Mouse (Mus musculus) forebrain, embryonic 14.5 days (tissue): ENCODE results near the gene Pex11b. TPM values are rescaled to one million over a fixed set of nuclear protein-coding genes. Genes with fewer than 3 reads are reported as not detected.
"Not testable (repeated sequence)": the region's sequence is repeated elsewhere in the genome, so short reads cannot be mapped to it uniquely, and the experiment has no call there.

ENCODE experiments used
- ATAC-seq: fragments of 200-750 bp; cut with Nextera tagmentation; 2 replicates; pipeline ENCODE4 v1.8.0; 2017; ENCODE audit warnings: mild to moderate bottlenecking, moderate library complexity
- DNase-seq: peaks from one replicate; pipeline ENCODE4 v3.0.0-alpha.2; 2015; ENCODE audit warnings: low spot score
- H3K27ac ChIP-seq: fragments of 300-500 bp; sonication (generic); 2 replicates; pipeline ENCODE4 v1.5.1; 2014; ENCODE audit warnings: low read depth, mild to moderate bottlenecking, control low read depth, low read length, moderate library complexity
- H3K27me3 ChIP-seq: fragments of 300-500 bp; sonication (generic); replicated peaks from 2 replicates; pipeline ENCODE4 v1.6.1; 2014; ENCODE audit warnings: low read length, control low read depth, mixed read lengths; ENCODE audit not compliant: control insufficient read depth, insufficient read depth
- H3K36me3 ChIP-seq: fragments of 300-500 bp; sonication (generic); 2 replicates; pipeline ENCODE4 v1.6.1; 2014; ENCODE audit warnings: low read length, control low read depth; ENCODE audit not compliant: control insufficient read depth, insufficient read depth
- H3K4me1 ChIP-seq: fragments of 300-500 bp; sonication (generic); 2 replicates; pipeline ENCODE4 v1.6.1; 2014; ENCODE audit warnings: antibody characterized with exemption, low read length, control low read depth; ENCODE audit not compliant: control insufficient read depth, insufficient read depth
- H3K4me2 ChIP-seq: fragments of 300-500 bp; sonication (generic); 2 replicates; pipeline ENCODE4 v1.6.1; 2014; ENCODE audit warnings: mild to moderate bottlenecking, control low read depth, low read length
- H3K4me3 ChIP-seq: fragments of 300-500 bp; sonication (generic); 2 replicates; pipeline ENCODE4 v1.5.1; 2014; ENCODE audit warnings: low read depth, low read length, control low read depth
- H3K9ac ChIP-seq: fragments of 300-500 bp; sonication (generic); 2 replicates; pipeline ENCODE4 v1.6.1; 2014; ENCODE audit warnings: mild to moderate bottlenecking, low read length, control low read depth, moderate library complexity
- H3K9me3 ChIP-seq: fragments of 300-500 bp; sonication (generic); replicated peaks from 2 replicates; pipeline ENCODE4 v1.6.1; 2016; ENCODE audit warnings: low read length, control low read depth, mixed read lengths; ENCODE audit not compliant: control insufficient read depth
- WGBS: fragments of 180-500 bp; shearing (Covaris S2); extraction: QIAGEN DNeasy Blood & Tissue Kit; methylation state at CpG from one replicate; pipeline ENCODE4 v1.1.7; 2014; 5-methylcytosine and 5-hydroxymethylcytosine counted together
- polyA plus RNA-seq: library from polyadenylated mRNA; unstranded; fragments of >200 nt; fragmentation: Nextera tagmentation; extraction: Ambion mirVana; gene quantifications from 2 replicates; pipeline ENCODE4 v1.2.1, GENCODE M21; 2014

The Pex11b gene
- polyA plus RNA-seq, 1 experiment from 2014 or later: 64.4 TPM

GRCm38 (mm10) chr3:96636448-96636847 is 1.3 kb downstream of the Pex11b start:
- Histone ChIP-seq H3K4me1 (0 out of 2 replicates have a peak, but pooled peaks cover 10% of the 10 kb centered on the region), H3K4me3 (peak overlapping the region; percentile 66; the same call in 1 of the 2 replicates), H3K36me3 (peaks cover 47% of the 10 kb centered on the region), H3K4me2 (peak overlapping the region; percentile 81), H3K9ac (peak overlapping the region; percentile 89; the same call in 1 of the 2 replicates), H3K27me3 (no peaks in the 10 kb centered on the region), H3K9me3 (0 out of 2 replicates have a peak, but pooled peaks cover 2% of the 10 kb centered on the region), H3K27ac (no peak overlapping the region)
- whole genome bisulfite sequencing: 77% methylated on average over 11 of the region's 11 CpGs
- ATAC-seq (no peak), DNase-seq (no peak)

GRCm38 (mm10) chr3:96639219-96639618 is 4.0 kb downstream of the Pex11b start:
- 0 out of 2 replicates have a peak, but pooled peaks cover 2% of the 10 kb centered on the region for H3K9me3 ChIP-seq
- H3K4me1 ChIP-seq: 0 out of 2 replicates have a peak, but pooled peaks cover 10% of the 10 kb centered on the region
- no peak overlapping the region for H3K4me2 ChIP-seq
- peaks cover 41% of the 10 kb centered on the region for H3K36me3 ChIP-seq
- no peaks in the 10 kb centered on the region for H3K27me3 ChIP-seq
- ATAC-seq (no peak), DNase-seq (peak; percentile 56)
- whole genome bisulfite sequencing: 67% methylated on average over 1 of the region's 1 CpGs
- no peak overlapping the region for H3K9ac ChIP-seq
- H3K4me3 ChIP-seq: no peak overlapping the region
- H3K27ac ChIP-seq: no peak overlapping the region

- H3K9ac ChIP-seq: no peak within 1 kb of the TSS
- ATAC-seq (no peak), DNase-seq (peak; percentile 34)
- no peak within 1 kb of the TSS for H3K27ac ChIP-seq
- H3K9me3 ChIP-seq: no peaks in the 10 kb centered on the region
- H3K4me3 ChIP-seq: no peak within 1 kb of the TSS
- H3K4me1 ChIP-seq: no peaks in the 10 kb centered on the region
- no peak within 1 kb of the TSS for H3K4me2 ChIP-seq
- WGBS: 59% methylated on average over 7 of the region's 7 CpGs
- peaks cover 24% of the 10 kb centered on the region for H3K36me3 ChIP-seq
- no peaks in the 10 kb centered on the region for H3K27me3 ChIP-seq
Measured at GRCm38 (mm10) chr3:96645018-96645649, 10.0 kb downstream of the Pex11b start, which contains the start of gene Itga10. TSS of gene Itga10 (plus strand) at chr3:96645584.

- no peak overlapping the region for H3K27ac ChIP-seq
- 92% methylated on average over 3 of the region's 3 CpGs for WGBS
- no peak overlapping the region for H3K4me2 ChIP-seq
- DNase-seq: no peak
- no peak overlapping the region for H3K9ac ChIP-seq
- no peaks in the 10 kb centered on the region for H3K4me1 ChIP-seq
- peaks cover 17% of the 10 kb centered on the region for H3K36me3 ChIP-seq
- no peaks in the 10 kb centered on the region for H3K27me3 ChIP-seq
- no peaks in the 10 kb centered on the region for H3K9me3 ChIP-seq
- ATAC-seq: no peak
- H3K4me3 ChIP-seq: no peak overlapping the region
Measured at GRCm38 (mm10) chr3:96647365-96647764, 12.2 kb downstream of the Pex11b start.

GRCm38 (mm10) chr3:96660901-96661300 is 25.7 kb downstream of the Pex11b start:
- ATAC-seq: no peak
- H3K36me3 ChIP-seq: no peaks in the 10 kb centered on the region; the same call in 1 of the 2 replicates
- H3K27me3 ChIP-seq: no peaks in the 10 kb centered on the region
- H3K9me3 ChIP-seq: no peaks in the 10 kb centered on the region
- no peaks in the 10 kb centered on the region for H3K4me1 ChIP-seq
- H3K27ac ChIP-seq: no peak overlapping the region
- no peak overlapping the region for H3K9ac ChIP-seq
- no peak overlapping the region for H3K4me2 ChIP-seq
- no peak overlapping the region for H3K4me3 ChIP-seq
- no peak for DNase-seq
- WGBS: 87% methylated on average over 2 of the region's 2 CpGs

GRCm38 (mm10) chr3:96662731-96663316 is 27.6 kb downstream of the Pex11b start:
- DNase-seq: peak; percentile 12
- no peak for ATAC-seq
- Histone ChIP-seq H3K27me3 (no peaks in the 10 kb centered on the region), H3K4me2 (peak overlapping the region; percentile 50), H3K36me3 (no peaks in the 10 kb centered on the region), H3K9ac (peak overlapping the region; percentile 40), H3K4me3 (no peak overlapping the region), H3K4me1 (no peaks in the 10 kb centered on the region), H3K9me3 (no peaks in the 10 kb centered on the region), H3K27ac (no peak overlapping the region)
- WGBS: 44% methylated on average over 8 of the region's 8 CpGs

GRCm38 (mm10) chr3:96663432-96664239 is 28.5 kb downstream of the Pex11b start:
- Histone ChIP-seq H3K9ac (peak overlapping the region; percentile 40), H3K27ac (no peak overlapping the region), H3K4me1 (no peaks in the 10 kb centered on the region), H3K4me2 (peak overlapping the region; percentile 50), H3K4me3 (peak overlapping the region; percentile 22), H3K27me3 (no peaks in the 10 kb centered on the region), H3K9me3 (no peaks in the 10 kb centered on the region), H3K36me3 (no peaks in the 10 kb centered on the region)
- 6% methylated on average over 15 of the region's 18 CpGs for WGBS
- DNase-seq (peak; percentile 91), ATAC-seq (peak; percentile 90)

- H3K4me1 ChIP-seq, H3K27me3 ChIP-seq, DNase-seq, H3K9me3 ChIP-seq, ATAC-seq, H3K9ac ChIP-seq, H3K27ac ChIP-seq, H3K4me2 ChIP-seq, H3K4me3 ChIP-seq, H3K36me3 ChIP-seq: not testable (repeated sequence)
- WGBS: 92% methylated on average over 7 of the region's 7 CpGs
Measured at GRCm38 (mm10) chr3:96665732-96666363, 30.7 kb downstream of the Pex11b start.
